Mouse (Mus musculus) heart, embryonic 16.5 days (tissue): ENCODE measurements around the gene Adgrf2. TPM values are rescaled to one million over a fixed set of nuclear protein-coding genes. Genes with fewer than 3 reads are reported as not detected.

Experiments
- ATAC-seq: fragments of 200-750 bp; cut with Nextera tagmentation; replicated peaks from 2 replicates; pipeline ENCODE4 v1.8.0; 2017; ENCODE audit warnings: moderate number of reproducible peaks; ENCODE audit not compliant: insufficient read depth, low FRiP score; ENCODE audit errors: extremely low read depth
- H3K27ac ChIP-seq: fragments of 300-500 bp; sonication (generic); 2 replicates; pipeline ENCODE4 v1.5.1; 2014; ENCODE audit warnings: mild to moderate bottlenecking, low read length, control low read depth, moderate library complexity
- H3K27me3 ChIP-seq: fragments of 300-500 bp; sonication (generic); 2 replicates; pipeline ENCODE4 v1.6.1; 2014; ENCODE audit warnings: low read length, mixed read lengths; ENCODE audit not compliant: control insufficient read depth, insufficient read depth
- H3K36me3 ChIP-seq: fragments of 300-500 bp; sonication (generic); 2 replicates; pipeline ENCODE4 v1.6.1; 2014; ENCODE audit not compliant: control insufficient read depth, insufficient read depth
- H3K4me1 ChIP-seq: fragments of 300-500 bp; sonication (generic); 2 replicates; pipeline ENCODE4 v1.6.1; 2014; ENCODE audit warnings: low read length, mixed read lengths; ENCODE audit not compliant: control insufficient read depth, insufficient read depth
- H3K4me2 ChIP-seq: fragments of 300-500 bp; sonication (generic); 2 replicates; pipeline ENCODE4 v1.6.1; 2014; ENCODE audit warnings: low read depth, mild to moderate bottlenecking, control low read depth, low read length
- H3K4me3 ChIP-seq: fragments of 300-500 bp; sonication (generic); 2 replicates; pipeline ENCODE4 v1.5.1; 2014; ENCODE audit warnings: mild to moderate bottlenecking, control low read depth, low read length
- H3K9ac ChIP-seq: fragments of 300-500 bp; sonication (generic); 2 replicates; pipeline ENCODE4 v1.6.1; 2014; ENCODE audit warnings: low read length, control low read depth
- H3K9me3 ChIP-seq: fragments of 300-500 bp; sonication (generic); replicated peaks from 2 replicates; pipeline ENCODE4 v1.6.1; 2016; ENCODE audit warnings: low read length; ENCODE audit not compliant: control insufficient read depth
- WGBS: fragments of 180-500 bp; shearing (Covaris S2); extraction: QIAGEN DNeasy Blood & Tissue Kit; methylation state at CpG from one replicate; pipeline ENCODE4 v1.1.7; 2014; 5-methylcytosine and 5-hydroxymethylcytosine counted together
- polyA plus RNA-seq: library from polyadenylated mRNA; unstranded; fragments of >200 nt; fragmentation: Nextera tagmentation; extraction: Ambion mirVana; gene quantifications from 2 replicates; pipeline ENCODE4 v1.2.1, GENCODE M21; 2015

Gene Adgrf2
- polyA plus RNA-seq, result 0.07 TPM in 1 of 2 replicates, not detected in the other

DNA sequence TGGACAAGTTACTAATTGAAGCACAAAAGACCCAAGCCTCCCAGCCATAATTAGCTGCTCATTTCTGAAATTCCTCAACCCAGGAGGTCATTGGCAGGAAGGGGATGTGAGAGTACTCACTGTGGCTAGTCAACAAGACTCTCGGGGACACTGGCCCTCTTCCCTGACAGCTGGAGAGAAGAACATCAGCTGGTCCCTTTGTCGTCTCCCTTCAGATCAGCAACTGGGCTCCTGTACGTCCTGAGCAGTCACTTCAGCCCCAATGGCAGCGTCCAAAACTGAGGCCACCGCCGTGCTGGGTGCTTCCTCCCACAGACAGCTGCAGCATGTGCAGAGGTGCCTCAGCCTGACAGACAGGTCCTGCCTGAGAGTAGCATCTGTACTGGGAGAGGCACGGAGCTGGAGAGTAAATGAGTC lies at the start of gene Adgrf2:
TSS of gene Adgrf2 (minus strand) at position 379 of the 417 bp plus-strand sequence.
- H3K27me3 ChIP-seq, result no peaks in the 10 kb centered on the region
- no peak within 1 kb of the TSS for H3K27ac ChIP-seq
- peak within 1 kb of the TSS; percentile 42 for H3K4me2 ChIP-seq
- H3K36me3 ChIP-seq, result no peaks in the 10 kb centered on the region
- no peaks in the 10 kb centered on the region for H3K9me3 ChIP-seq
- H3K4me1 ChIP-seq, result peaks cover 6% of the 10 kb centered on the region
- WGBS, result 14% methylated on average over 7 of the region's 7 CpGs
- H3K9ac ChIP-seq, result no peak within 1 kb of the TSS
- ATAC-seq, result peak; percentile 28; the same call in 1 of the 2 replicates
- H3K4me3 ChIP-seq, result no peak within 1 kb of the TSS

DNA sequence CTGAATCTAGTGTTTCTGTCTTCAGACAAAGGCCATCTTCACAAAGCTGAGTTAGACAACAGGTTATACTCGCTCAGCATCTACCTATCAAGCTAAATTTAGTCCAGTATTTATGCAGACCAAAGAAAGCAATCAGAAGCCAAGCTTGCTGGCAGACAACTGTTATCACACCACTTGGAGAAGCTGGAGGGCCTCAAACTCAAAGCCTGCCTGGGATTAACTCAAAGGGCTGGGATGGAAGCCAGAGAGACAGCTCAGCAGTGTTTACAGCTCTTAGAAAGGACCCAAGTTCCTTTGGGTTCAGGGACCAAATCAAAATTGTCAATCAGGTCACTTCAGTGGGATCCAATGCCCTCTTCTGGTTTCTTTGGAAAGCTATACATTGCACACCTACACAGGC lies 48.8 kb upstream of the Adgrf2 start:
- peaks cover 12% of the 10 kb centered on the region for H3K4me1 ChIP-seq
- H3K36me3 ChIP-seq, result peaks cover 8% of the 10 kb centered on the region; the same call in 1 of the 2 replicates
- WGBS, result 46% methylated on average over 1 of the region's 1 CpGs
- no peaks in the 10 kb centered on the region for H3K27me3 ChIP-seq
- no peak overlapping the region for H3K4me3 ChIP-seq
- H3K4me2 ChIP-seq, result no peak overlapping the region
- H3K27ac ChIP-seq, result no peak overlapping the region
- H3K9ac ChIP-seq, result no peak overlapping the region
- ATAC-seq, result peak; percentile 56; the same call in 1 of the 2 replicates
- no peaks in the 10 kb centered on the region for H3K9me3 ChIP-seq

DNA sequence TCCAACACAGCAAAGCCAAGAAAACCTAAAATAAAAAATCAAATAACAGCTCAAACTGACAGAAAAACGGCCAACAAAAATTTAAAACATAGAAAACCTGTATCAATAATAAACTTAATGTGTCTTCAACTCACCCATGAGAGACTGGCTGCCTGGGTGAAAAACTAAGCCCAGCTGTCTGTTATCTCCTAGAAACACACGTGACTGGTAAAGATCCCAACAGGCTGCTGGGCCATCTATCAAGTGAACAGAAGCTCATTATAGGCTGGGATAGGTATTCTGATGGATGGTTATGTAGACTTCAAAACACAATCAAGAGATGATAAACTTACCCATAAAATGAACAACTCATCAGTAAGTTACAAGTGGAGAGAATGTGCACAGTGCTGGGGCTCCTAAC lies 47.7 kb upstream of the Adgrf2 start:
- 62% methylated on average over 2 of the region's 2 CpGs for WGBS
- no peaks in the 10 kb centered on the region for H3K27me3 ChIP-seq
- no peak overlapping the region for H3K4me2 ChIP-seq
- H3K36me3 ChIP-seq, result peaks cover 8% of the 10 kb centered on the region; the same call in 1 of the 2 replicates
- H3K4me3 ChIP-seq, result no peak overlapping the region
- no peak overlapping the region for H3K27ac ChIP-seq
- H3K9ac ChIP-seq, result no peak overlapping the region
- no peak for ATAC-seq
- peaks cover 12% of the 10 kb centered on the region for H3K4me1 ChIP-seq
- no peaks in the 10 kb centered on the region for H3K9me3 ChIP-seq

DNA sequence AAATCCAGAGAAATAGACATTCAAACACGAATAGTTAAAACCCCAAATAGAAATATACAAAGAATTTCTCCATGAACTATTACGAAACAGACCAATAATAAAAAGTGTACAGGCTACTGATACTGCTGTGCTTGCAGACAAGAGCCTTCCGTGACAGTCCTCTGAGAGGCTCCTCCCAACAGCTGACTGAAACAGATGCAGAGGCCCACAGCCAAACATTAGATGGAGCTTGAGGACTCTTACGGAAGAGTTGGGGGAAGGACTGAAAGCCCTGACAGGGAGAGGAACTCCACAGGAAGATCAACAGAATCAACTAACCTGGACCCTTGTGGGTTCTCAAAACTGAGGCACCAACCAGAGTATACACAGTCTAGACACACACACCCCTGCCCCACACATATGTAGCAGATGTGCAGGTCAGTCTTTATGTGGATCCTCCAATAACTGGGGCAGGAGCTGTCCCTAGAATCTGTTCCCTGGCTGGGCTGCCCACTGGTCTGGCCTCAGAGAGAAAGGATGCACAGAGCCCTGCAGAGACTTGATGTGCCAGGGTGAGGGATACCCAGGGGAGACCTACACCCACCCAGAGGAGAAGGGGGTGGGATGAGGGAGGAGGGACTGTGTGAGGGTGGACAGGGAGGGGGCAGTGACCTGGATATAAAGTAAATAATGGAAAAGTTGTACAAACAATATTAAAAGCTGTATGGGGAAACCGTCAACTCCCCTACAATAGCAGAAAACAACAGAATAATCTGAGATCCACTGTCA lies 46.9 kb upstream of the Adgrf2 start:
- H3K9ac ChIP-seq, result no peak overlapping the region
- no peaks in the 10 kb centered on the region for H3K9me3 ChIP-seq
- no peak overlapping the region for H3K4me2 ChIP-seq
- H3K36me3 ChIP-seq, result peaks cover 7% of the 10 kb centered on the region; the same call in 1 of the 2 replicates
- no peak overlapping the region for H3K4me3 ChIP-seq
- no peaks in the 10 kb centered on the region for H3K27me3 ChIP-seq
- ATAC-seq, result 0 out of 2 replicates have a peak, but pooled peaks have one; percentile 31
- peaks cover 12% of the 10 kb centered on the region for H3K4me1 ChIP-seq
- 69% methylated on average over 5 of the region's 5 CpGs for WGBS
- no peak overlapping the region for H3K27ac ChIP-seq

DNA sequence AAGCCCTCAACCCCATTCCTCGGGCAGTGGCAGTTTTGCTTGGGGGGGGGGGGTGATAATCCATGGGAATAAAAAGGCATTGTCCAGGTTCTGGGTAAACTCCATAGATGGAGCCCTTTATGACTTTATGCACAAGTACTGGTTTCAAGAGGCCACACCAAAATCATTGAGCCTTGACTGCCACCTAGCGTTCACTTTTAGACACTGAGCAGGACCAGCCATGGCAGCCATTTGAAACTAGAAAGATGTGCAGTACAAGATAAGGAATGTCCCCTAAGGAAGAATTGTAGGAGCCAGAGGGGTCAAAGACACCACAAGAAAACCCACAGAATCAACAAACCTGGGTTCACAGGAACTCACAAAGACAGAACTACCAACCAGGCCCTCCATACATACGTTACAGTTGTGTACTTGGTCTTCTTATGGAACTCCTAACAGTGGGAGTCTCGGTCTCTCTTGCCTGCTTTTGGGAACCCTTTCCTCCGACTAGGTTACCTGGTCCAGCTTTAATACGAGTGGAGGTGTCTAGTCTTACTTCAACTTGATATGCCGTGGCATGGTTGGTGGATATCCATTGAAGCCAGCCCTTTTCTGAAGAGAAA lies 40.3 kb upstream of the Adgrf2 start:
- WGBS, result 51% methylated on average over 7 of the region's 7 CpGs
- no peak overlapping the region for H3K27ac ChIP-seq
- H3K4me2 ChIP-seq, result no peak overlapping the region
- no peak overlapping the region for H3K4me3 ChIP-seq
- no peak overlapping the region for H3K9ac ChIP-seq
- H3K27me3 ChIP-seq, result no peaks in the 10 kb centered on the region
- ATAC-seq, result peak; percentile 58; the same call in 1 of the 2 replicates
- H3K4me1 ChIP-seq, result no peaks in the 10 kb centered on the region
- no peaks in the 10 kb centered on the region for H3K9me3 ChIP-seq
- no peaks in the 10 kb centered on the region for H3K36me3 ChIP-seq

DNA sequence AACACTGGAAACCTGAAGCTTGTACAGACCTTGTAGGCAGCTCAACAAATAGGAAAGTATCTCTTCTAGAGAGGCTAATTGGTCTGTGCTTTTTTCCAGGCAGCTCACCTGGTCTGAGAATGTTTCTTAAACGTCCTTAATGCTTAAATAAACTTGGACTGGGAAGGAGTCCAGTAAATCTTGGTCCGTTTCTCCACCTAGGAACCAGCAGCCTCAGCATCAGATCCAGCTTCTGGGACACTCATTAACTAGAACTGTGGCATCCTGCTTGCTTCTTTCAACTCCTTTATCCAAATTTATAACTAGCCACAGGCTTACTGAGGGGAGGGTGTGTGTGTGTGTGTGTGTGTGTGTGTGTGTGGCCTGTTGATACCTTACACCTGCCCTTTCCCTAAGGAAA lies 11.8 kb upstream of the Adgrf2 start:
- Histone ChIP-seq H3K27ac (no peak overlapping the region), H3K27me3 (no peaks in the 10 kb centered on the region), H3K4me3 (no peak overlapping the region), H3K4me1 (no peaks in the 10 kb centered on the region), H3K4me2 (no peak overlapping the region), H3K9ac (no peak overlapping the region), H3K36me3 (no peaks in the 10 kb centered on the region), H3K9me3 (no peaks in the 10 kb centered on the region)
- no peak for ATAC-seq
- WGBS, result 50% methylated on average over 2 of the region's 2 CpGs

DNA sequence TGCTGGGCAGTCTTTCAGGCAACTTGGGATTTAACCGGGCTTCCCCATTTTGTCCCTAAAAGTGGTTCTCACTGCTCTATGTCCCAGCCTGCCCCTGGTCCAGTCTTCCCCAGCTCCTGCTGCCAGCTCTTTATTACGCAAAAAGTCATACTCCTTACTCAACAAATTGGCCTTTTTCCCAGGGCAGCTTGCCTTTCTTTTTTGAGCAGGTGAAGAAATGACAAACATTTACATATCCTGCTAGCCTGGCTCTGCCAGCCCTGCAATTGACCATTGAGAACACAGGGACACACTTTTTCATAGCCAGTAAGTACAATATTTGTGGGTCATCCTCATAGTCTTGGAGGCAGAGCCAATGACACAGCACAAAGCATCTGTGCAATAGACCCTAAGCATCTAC lies 10.2 kb upstream of the Adgrf2 start:
- no peaks in the 10 kb centered on the region for H3K4me1 ChIP-seq
- H3K4me3 ChIP-seq, result no peak overlapping the region
- H3K27ac ChIP-seq, result no peak overlapping the region
- no peaks in the 10 kb centered on the region for H3K27me3 ChIP-seq
- H3K36me3 ChIP-seq, result no peaks in the 10 kb centered on the region
- no peak overlapping the region for H3K9ac ChIP-seq
- no peaks in the 10 kb centered on the region for H3K9me3 ChIP-seq
- no peak overlapping the region for H3K4me2 ChIP-seq
- no peak for ATAC-seq
- WGBS, result 79% methylated on average over 2 of the region's 2 CpGs

DNA sequence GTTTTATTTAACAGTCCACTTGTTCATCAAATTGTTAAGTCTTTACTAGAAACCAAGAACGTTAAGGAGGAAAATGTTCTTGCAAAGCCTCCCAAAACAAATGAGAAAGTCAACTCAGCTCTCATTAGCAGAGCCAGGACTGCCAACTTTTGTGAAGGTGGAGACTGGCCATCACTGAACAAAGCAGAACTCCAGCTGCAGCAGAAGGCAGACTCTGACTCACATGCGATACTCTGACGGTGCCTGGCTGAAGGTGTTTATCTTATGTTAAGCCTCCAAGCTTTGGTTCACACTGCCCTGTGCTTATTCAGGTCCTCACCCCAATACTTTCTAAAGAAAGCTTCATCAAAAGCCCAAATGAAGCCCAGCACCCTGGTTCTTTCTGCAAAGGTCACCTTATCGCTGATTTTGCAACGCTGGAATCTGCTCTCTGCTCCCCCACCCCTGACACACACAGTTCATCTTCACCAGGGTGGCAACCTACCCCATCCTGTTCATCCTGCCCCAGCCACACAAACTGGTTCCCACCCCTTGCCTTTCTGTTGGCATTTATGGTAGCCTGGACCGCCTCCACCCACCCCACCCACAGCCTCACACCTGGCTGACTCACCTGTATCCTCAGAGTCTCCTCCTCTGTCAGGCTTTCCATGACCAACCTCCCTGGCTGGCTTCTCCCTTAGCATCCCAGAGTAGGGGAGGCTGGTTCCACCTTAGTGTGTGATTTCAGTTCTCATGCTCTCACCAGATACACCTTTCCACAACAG lies 3.9 kb upstream of the Adgrf2 start:
- H3K36me3 ChIP-seq, result no peaks in the 10 kb centered on the region
- H3K9me3 ChIP-seq, result no peaks in the 10 kb centered on the region
- H3K4me1 ChIP-seq, result peaks cover 6% of the 10 kb centered on the region
- ATAC-seq, result no peak
- H3K27ac ChIP-seq, result no peak overlapping the region
- H3K9ac ChIP-seq, result no peak overlapping the region
- no peak overlapping the region for H3K4me3 ChIP-seq
- H3K27me3 ChIP-seq, result no peaks in the 10 kb centered on the region
- 69% methylated on average over 6 of the region's 6 CpGs for WGBS
- H3K4me2 ChIP-seq, result no peak overlapping the region
